Mouse (Mus musculus) intestine, embryonic 16.5 days (tissue): Measurements from ENCODE around the gene Stx6. TPM values are rescaled to one million over a fixed set of nuclear protein-coding genes. Genes with fewer than 3 reads are reported as not detected.
"Not testable (repeated sequence)": the region's sequence is repeated elsewhere in the genome, so short reads cannot be mapped to it uniquely, and the experiment has no call there.

Experiments used
- ATAC-seq: fragments of 200-750 bp; cut with Nextera tagmentation; 2 replicates; pipeline ENCODE4 v1.8.0; 2017; ENCODE audit warnings: moderate TSS enrichment, moderate library complexity
- H3K27ac ChIP-seq: fragments of 300-500 bp; sonication (generic); 2 replicates; pipeline ENCODE4 v1.5.1; 2014; ENCODE audit warnings: mild to moderate bottlenecking, low read length
- H3K27me3 ChIP-seq: fragments of 300-500 bp; sonication (generic); replicated peaks from 2 replicates; pipeline ENCODE4 v1.6.1; 2014; ENCODE audit warnings: low read length, control low read depth, mixed read lengths; ENCODE audit not compliant: control insufficient read depth, insufficient read depth
- H3K36me3 ChIP-seq: fragments of 300-500 bp; sonication (generic); 2 replicates; pipeline ENCODE4 v1.6.1; 2014; ENCODE audit warnings: low read length, control low read depth; ENCODE audit not compliant: control insufficient read depth, insufficient read depth
- H3K4me1 ChIP-seq: fragments of 300-500 bp; sonication (generic); 2 replicates; pipeline ENCODE4 v1.6.1; 2014; ENCODE audit warnings: low read length, control low read depth, mixed read lengths; ENCODE audit not compliant: control insufficient read depth, insufficient read depth
- H3K4me2 ChIP-seq: fragments of 300-500 bp; sonication (generic); 2 replicates; pipeline ENCODE4 v1.6.1; 2014; ENCODE audit warnings: low read depth, low read length, control low read depth
- H3K4me3 ChIP-seq: fragments of 300-500 bp; sonication (generic); 2 replicates; pipeline ENCODE4 v1.5.1; 2014; ENCODE audit warnings: mild to moderate bottlenecking, low read length
- H3K9ac ChIP-seq: fragments of 300-500 bp; sonication (generic); 2 replicates; pipeline ENCODE4 v1.6.1; 2014; ENCODE audit warnings: low read depth, low read length
- H3K9me3 ChIP-seq: fragments of 300-500 bp; sonication (generic); 2 replicates; pipeline ENCODE4 v1.6.1; 2016; ENCODE audit warnings: low read length, control low read depth; ENCODE audit not compliant: control insufficient read depth
- WGBS: fragments of 180-500 bp; shearing (Covaris S2); extraction: QIAGEN DNeasy Blood & Tissue Kit; methylation state at CpG from one replicate; pipeline ENCODE4 v1.1.7; 2014; 5-methylcytosine and 5-hydroxymethylcytosine counted together
- polyA plus RNA-seq: library from polyadenylated mRNA; unstranded; fragments of >200 nt; fragmentation: Nextera tagmentation; extraction: Ambion mirVana; gene quantifications from 2 replicates; pipeline ENCODE4 v1.2.1, GENCODE M21; 2015

The Stx6 gene
- polyA plus RNA-seq, 1 experiment from 2014 or later: 44.2 TPM

DNA sequence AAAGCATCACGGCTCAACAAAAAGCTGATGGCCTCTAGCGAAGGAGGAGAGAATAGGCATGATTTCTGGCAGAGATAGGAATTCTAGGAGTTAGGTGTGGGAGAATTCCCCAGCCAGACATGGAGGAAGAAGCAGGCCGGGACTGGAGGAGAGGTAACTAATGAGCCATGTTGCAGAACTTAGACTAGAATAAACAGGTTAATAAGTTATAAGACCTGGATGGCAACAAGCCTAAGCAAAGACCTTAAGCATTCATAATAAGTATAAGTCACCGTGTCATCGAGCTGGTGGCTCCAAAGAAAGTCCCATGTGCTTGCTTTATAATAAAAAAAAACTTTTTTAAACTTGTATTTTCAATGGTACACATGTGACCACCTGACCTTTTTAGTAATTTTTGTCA, 7.7 kb upstream of the Stx6 start:
- H3K27ac ChIP-seq: no peak overlapping the region
- H3K4me2 ChIP-seq: no peak overlapping the region
- H3K27me3 ChIP-seq: no peaks in the 10 kb centered on the region
- no peak for ATAC-seq
- no peak overlapping the region for H3K9ac ChIP-seq
- WGBS: 90% methylated on average over 5 of the region's 5 CpGs
- no peaks in the 10 kb centered on the region for H3K36me3 ChIP-seq
- H3K4me1 ChIP-seq: no peaks in the 10 kb centered on the region
- no peaks in the 10 kb centered on the region for H3K9me3 ChIP-seq
- H3K4me3 ChIP-seq: no peak overlapping the region

DNA sequence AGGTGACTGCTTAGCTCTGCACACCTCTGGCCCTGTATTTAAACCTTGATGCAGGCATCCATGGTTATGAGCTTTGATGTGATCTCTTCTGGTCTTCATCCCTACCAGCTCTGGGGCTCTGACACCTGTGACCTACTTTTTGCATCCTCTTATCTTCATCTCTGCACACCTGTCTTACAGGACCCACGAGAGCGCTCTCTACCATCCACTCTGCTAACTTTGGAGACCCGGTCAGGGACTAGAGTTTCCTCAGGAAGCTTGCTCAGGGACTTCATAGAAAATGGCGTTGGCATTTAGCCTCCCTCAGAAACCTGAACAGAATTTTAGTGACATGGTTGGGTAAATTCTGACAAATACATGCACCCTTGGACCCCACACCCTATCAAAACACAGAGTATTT, 4.6 kb upstream of the Stx6 start:
- no peak overlapping the region for H3K4me3 ChIP-seq
- H3K9me3 ChIP-seq: no peaks in the 10 kb centered on the region
- H3K36me3 ChIP-seq: no peaks in the 10 kb centered on the region
- H3K4me1 ChIP-seq: 0 out of 2 replicates have a peak, but pooled peaks cover 4% of the 10 kb centered on the region
- no peak overlapping the region for H3K27ac ChIP-seq
- H3K27me3 ChIP-seq: no peaks in the 10 kb centered on the region
- no peak overlapping the region for H3K4me2 ChIP-seq
- ATAC-seq: no peak
- H3K9ac ChIP-seq: no peak overlapping the region
- WGBS: 76% methylated on average over 4 of the region's 4 CpGs

DNA sequence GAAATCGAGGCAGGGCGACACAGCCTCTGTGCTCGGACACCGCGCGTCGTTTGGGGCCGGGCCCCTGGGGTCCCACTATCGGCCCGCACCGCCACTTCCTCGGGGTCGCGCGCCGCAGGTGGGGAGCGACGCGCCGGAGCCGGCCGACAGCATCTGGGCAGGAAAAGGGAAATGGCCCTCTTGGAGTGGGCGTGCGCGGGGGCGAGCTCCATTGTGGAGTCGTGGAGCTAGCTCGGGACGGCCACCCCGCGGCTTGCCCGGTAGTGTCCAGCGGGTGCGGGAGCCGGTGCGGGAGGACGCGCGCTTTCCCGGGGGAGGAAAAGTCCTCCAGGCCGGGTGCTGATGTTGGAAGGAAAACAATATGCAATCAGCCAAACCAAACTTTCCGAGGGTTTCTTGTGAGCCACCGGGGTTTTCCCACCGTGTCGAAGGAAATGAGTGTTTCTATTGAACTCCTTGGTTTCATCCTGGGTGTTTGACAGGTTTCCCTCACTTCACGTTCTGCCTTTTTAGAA, 512 bp downstream of the Stx6 start:
- Histone ChIP-seq H3K4me1 (peaks cover 8% of the 10 kb centered on the region; the same call in 1 of the 2 replicates), H3K36me3 (no peaks in the 10 kb centered on the region), H3K27me3 (no peaks in the 10 kb centered on the region), H3K27ac (peak overlapping the region; percentile 80), H3K9ac (peak overlapping the region; percentile 93), H3K9me3 (no peaks in the 10 kb centered on the region), H3K4me3 (peak overlapping the region; percentile 98), H3K4me2 (peak overlapping the region; percentile 78)
- WGBS: 0% methylated on average over 46 of the region's 46 CpGs
- peak; percentile 62 for ATAC-seq

DNA sequence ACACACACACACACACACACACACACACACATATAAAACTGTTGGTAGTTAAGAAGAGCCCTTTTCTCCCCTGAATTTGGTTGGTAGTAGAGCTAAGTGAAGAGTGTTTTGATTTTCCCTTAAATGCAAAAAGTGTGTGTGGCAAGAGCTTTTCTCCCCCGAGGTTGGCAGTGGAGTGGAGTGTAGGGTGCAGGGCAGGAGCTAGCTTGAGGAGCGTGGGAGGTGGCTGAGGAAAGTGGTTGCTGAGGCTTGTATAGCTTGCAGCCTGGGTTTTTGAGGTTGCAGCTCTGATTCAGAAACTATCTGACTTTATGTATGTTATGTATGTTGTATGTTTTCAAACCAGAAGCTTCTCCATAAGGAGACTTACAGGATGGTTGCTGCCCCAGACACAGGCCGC, 8.9 kb downstream of the Stx6 start:
- ATAC-seq: no peak
- H3K4me3 ChIP-seq: no peak overlapping the region
- 79% methylated on average over 3 of the region's 3 CpGs for WGBS

DNA sequence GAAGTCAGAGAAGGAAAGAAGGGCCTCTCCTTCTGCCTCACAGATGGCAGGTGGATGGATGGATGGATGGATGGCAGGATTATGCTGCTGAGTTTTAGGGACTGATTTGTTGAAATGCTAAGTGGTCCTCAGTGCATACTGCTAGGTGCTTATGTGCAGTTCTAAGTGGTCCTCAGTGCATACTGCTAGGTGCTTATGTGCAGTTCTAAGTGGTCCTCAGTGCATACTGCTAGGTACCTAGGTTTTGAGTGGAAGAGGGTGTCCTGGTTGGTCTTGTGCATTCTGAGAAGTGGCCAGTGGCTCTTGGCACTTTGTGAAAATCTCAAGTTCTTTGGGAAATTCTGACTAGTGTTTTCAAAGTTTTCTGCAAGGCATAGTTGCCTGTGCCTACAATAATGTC, 11.4 kb downstream of the Stx6 start:
- no peaks in the 10 kb centered on the region for H3K36me3 ChIP-seq
- ATAC-seq: no peak
- H3K4me1 ChIP-seq: no peaks in the 10 kb centered on the region
- H3K4me3 ChIP-seq: no peak overlapping the region
- no peaks in the 10 kb centered on the region for H3K9me3 ChIP-seq
- no peak overlapping the region for H3K9ac ChIP-seq
- no peak overlapping the region for H3K4me2 ChIP-seq
- H3K27me3 ChIP-seq: no peaks in the 10 kb centered on the region
- H3K27ac ChIP-seq: no peak overlapping the region

More for the DNA sequence above, 8.9 kb downstream of the Stx6 start:
- Histone ChIP-seq H3K27ac (no peak overlapping the region), H3K9ac (no peak overlapping the region), H3K27me3 (no peaks in the 10 kb centered on the region), H3K9me3 (no peaks in the 10 kb centered on the region), H3K36me3 (no peaks in the 10 kb centered on the region), H3K4me1 (no peaks in the 10 kb centered on the region), H3K4me2 (no peak overlapping the region)

- no peak for ATAC-seq
- Histone ChIP-seq H3K4me3 (no peak overlapping the region), H3K27ac (no peak overlapping the region), H3K36me3 (no peaks in the 10 kb centered on the region), H3K4me2 (no peak overlapping the region), H3K27me3 (no peaks in the 10 kb centered on the region), H3K9me3 (no peaks in the 10 kb centered on the region), H3K4me1 (no peaks in the 10 kb centered on the region), H3K9ac (no peak overlapping the region)
- 85% methylated on average over 3 of the region's 3 CpGs for WGBS
These were observed 14.6 kb downstream of the Stx6 start for GRCm38 (mm10) chr1:155172895-155173643.

DNA sequence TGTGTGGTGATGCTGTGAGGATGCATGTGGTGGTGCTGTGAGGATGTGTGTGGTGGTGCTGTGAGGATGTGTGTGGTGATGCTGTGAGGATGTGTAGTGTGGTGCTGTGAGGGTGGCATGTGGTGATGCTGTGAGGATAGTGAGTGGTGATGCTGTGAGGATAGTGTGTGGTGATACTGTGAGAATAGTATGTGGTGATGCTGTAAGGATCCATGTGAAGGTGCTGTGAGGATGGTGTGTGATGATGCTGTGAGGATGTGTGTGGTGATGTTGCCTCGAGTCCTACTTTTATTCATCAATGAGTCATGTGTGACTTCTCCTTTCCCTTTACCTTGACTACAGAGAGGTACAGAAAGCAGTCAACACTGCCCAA, 15.1 kb downstream of the Stx6 start:
- H3K27ac ChIP-seq, H3K9ac ChIP-seq, H3K9me3 ChIP-seq, H3K4me1 ChIP-seq, H3K4me2 ChIP-seq, H3K36me3 ChIP-seq, ATAC-seq, H3K4me3 ChIP-seq, H3K27me3 ChIP-seq: not testable (repeated sequence)
- WGBS: 83% methylated on average over 1 of the region's 1 CpGs

- no peaks in the 10 kb centered on the region for H3K9me3 ChIP-seq
- no peak for ATAC-seq
- no peak overlapping the region for H3K27ac ChIP-seq
- no peak overlapping the region for H3K9ac ChIP-seq
- no peak overlapping the region for H3K4me3 ChIP-seq
- WGBS: 80% methylated on average over 1 of the region's 1 CpGs
- no peak overlapping the region for H3K4me2 ChIP-seq
- no peaks in the 10 kb centered on the region for H3K27me3 ChIP-seq
- no peaks in the 10 kb centered on the region for H3K4me1 ChIP-seq
- H3K36me3 ChIP-seq: no peaks in the 10 kb centered on the region
These were observed 15.9 kb downstream of the Stx6 start for GRCm38 (mm10) chr1:155174424-155174823.

- H3K4me2 ChIP-seq: no peak overlapping the region
- H3K4me3 ChIP-seq: no peak overlapping the region
- H3K4me1 ChIP-seq: no peaks in the 10 kb centered on the region
- no peaks in the 10 kb centered on the region for H3K27me3 ChIP-seq
- H3K27ac ChIP-seq: no peak overlapping the region
- no peak for ATAC-seq
- no peaks in the 10 kb centered on the region; the same call in 1 of the 2 replicates for H3K36me3 ChIP-seq
- H3K9me3 ChIP-seq: no peaks in the 10 kb centered on the region
- WGBS: 75% methylated on average over 2 of the region's 2 CpGs
- no peak overlapping the region for H3K9ac ChIP-seq
These were observed 19.8 kb downstream of the Stx6 start for GRCm38 (mm10) chr1:155178192-155178924.
